Mouse (Mus musculus): ENCODE measurements around the gene Tmem163. TPM values are rescaled to one million over a fixed set of nuclear protein-coding genes. Genes with fewer than 3 reads are reported as not detected.

The Tmem163 gene
- polyA plus RNA-seq, 2 experiments from 2014 or later = not detected

DNA sequence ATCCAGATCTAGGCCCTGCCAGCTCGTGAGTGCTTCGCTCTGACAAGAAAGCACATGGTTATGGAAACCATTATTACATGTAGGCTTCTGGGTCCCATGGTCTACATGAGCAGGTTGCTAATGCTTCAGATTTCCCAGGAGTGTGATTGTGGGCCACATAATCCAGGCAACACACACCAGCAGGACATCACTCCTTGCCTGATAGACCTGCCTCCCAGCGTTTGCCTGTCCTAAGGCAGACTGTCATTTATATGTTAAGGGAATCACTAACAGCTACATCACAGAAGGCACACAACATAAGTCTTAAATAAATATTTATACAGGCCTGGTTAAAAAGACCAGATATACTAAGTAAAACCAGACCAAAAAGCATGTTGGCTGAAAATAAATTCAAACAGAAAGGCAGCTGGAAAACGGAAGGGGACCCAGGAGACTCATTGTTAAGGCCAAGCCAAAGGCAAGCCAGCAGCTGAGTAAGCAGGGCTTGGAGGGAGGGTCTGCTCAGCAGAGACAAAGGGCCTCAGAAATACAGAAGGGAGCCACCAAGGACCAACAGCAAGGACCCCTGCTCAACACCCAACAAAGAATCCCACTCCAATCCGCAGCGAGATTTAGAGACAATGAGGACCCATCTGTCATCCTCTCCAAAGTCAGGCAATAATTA, 123.4 kb downstream of the Tmem163 start:
- ATAC-seq = no peak

DNA sequence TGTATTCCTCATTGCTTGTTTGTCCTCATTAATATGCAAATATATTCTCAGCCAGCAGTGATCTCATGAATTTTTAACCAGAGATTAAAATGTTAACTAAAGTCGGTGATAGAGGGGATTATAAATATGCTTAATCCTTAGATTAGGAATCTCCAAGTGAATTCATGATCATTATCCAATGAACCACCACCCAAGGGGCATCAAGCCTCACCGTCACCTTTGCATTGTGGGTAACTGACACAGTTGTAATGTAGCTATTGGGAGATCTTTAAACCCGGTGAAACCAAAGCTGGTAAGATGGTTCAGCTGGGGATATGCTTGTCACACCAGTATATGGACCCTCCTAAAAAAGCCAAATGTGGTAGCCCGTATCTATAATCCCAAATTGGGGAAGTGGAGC, 131.3 kb downstream of the Tmem163 start:
- no peak for ATAC-seq

DNA sequence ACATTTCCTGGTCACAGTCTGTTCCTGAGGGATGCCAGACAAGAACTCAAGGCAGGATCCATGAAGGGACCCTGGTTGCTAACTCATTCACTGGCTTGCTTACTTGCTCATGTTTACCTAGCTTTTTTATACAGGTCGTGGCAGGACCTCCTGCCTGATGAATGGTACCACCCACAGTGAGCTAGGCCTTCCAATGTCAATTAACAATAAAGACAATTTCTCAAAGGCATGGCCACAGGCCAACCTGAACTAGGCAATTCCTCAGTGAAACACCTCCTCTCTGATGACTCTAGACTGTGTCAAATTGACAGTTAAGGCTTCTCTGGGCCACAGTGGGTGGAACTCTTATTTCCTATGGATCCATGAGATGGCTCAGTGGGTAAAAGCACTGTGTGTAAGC, 136.6 kb downstream of the Tmem163 start:
- ATAC-seq = no peak

DNA sequence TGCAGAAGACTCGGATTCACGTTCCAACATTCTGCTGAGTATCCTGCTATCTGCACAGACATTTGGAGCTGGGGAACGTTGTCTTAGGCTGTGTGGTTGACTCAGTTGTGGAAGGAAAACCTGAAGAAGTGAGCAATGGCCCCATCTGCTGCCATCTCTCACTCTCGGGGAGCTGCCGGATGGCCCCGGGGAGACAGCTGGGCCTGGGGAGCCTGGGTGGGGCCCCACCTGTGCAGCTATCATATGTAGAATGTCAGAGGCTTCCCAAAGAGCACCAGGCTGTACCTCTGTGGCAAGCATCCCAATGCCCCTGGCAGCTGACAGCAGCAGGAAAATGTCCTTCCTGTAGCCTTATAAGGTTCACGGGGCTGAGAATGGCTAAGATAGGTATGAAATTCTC, 137.4 kb downstream of the Tmem163 start:
- no peak for ATAC-seq

DNA sequence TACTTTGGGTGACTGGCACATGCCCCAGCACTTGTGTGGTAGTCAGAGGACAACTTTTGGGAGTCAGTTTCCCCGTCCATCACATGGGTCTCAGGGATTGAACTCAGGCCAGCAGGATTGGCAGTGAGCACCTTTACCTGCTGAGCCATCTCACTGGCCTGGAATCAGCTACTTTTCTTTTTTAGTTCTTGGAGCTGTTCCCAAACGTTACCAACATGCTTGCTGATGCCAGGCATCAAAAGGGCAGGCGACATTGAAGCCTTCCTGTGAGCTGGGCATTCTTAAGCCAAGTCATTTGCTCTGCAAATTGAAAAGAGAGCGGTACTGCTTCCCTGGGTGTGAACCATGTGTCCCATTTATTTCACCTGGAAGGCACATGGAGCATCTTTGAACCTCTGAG, 137.8 kb downstream of the Tmem163 start:
- ATAC-seq = no peak

DNA sequence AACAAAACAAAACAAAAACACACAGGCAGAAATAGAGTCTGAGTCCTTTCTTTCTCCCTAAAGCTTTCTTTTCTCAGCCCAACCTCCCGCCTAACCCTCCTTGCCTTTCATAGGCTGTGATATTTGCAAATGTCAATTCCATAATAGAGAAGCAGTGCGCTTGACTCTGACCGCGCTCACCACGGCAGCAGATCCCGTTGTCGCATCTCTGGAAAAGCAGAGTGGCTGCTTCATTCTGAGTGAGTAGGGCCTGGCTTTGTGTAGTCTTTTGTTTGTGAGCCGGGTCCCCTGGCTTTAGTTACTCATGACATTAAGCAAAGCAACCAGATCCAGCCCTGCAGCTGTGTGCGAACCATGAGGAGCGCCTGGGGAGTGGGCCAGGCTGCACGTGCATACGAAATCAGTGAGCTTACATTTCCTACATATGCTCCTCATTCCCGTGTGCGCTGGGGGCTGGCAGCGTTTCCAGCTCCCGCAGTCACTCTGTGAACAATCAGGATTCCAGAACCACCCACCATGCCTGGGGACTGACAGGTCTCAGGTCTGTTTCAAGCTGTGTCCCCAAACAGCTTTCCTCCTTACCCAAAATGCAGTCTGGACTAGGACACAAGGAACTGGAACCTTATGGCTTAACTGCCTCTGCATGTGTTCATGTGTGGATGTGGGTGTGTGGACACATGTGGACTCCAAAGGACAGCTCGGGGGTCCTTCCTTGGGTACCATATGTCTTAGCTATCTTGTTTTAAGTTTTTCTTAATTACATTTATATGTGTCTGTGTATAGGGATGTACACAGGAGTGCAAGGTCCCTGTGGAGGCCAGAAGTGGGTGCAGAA, 141.9 kb downstream of the Tmem163 start:
- no peak for ATAC-seq

DNA sequence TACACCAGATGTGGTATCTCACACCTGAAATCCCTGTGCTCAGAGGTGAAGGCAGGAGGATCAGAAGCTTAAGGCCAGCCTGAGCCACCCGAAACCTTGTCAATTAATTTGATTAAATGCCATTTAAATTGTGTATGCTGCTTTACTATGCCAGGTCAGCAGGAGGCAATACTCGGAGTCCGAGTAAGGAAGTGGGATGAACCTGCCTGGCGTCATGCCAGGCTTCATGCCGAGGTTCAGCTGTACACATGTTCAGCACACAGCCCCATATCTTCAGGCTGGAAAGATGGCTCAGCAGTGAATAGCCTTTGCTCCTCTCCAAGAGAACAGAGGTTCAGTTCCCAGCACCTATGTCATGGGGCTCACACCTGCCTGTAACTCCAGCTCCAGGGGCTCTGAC, 142.9 kb downstream of the Tmem163 start:
- no peak for ATAC-seq

DNA sequence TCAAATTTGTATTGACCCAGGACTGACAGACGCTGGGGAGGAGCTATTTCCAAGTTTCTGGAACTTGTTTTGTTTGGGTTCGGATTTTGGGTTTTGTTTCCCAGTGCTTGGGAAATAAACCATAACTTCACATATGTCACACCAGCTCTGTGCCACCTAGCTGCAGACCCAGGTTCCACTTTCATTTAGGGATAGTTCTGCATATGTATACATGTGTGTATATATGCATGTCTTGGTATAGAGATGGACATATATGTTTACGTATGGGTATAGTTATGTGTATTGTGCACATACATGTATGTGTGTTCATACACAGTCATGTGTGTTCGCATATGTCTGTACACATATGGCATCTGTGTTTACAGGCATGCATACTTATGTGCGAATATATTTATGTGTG, 147.6 kb downstream of the Tmem163 start:
- no peak for ATAC-seq

DNA sequence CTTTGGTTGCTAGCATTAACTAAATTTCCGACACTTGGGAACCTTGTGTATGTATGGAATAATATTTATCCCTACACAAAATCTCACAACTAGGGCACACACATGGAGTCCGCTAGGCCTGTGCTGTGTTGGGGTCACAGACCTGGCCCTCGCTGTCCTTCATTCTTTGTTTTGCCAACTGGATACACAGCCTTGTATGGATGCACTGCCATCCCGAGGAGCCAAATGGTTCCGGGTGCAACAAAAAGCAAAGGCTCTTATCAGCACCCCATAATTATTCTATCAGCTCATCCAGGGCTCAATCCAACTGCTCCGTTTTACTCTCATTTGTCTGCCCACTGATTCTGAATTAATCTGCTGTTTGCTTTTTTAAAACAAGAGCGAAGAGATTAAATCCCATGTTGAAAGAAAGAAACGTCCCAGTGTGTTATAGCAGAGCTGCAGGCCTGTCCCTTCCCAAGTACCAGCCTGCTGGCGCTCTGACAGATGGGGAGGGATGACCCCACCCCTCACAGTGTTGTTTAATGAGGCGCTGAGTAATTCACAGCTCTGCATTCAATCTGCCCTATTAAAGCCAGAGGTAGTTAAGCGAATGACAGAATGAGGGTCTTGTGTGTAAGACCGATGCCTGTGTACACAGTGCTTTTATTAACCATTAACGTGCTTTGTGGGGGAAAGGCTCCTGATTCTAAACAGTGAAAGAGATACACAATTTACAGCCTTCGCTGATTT, 148.3 kb downstream of the Tmem163 start:
- ATAC-seq = no peak

DNA sequence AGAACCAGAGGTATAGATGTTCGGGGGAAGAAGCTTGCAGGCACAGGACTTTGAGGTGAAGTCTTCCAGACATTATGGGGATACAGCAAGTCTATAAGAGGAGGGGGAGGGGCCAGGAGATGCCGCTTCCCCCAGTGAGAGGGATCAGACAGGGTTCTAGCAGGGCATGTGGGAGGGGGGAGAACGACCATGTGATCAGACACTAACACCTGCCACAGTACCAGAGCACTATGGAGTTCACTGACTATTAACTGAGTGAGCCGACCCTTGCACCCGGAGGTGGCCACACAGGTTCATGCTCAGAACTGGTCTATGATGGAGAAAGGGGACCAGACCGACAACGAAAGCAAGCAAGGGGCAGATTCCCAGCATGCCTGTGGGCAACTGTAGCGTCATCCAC, 156.0 kb downstream of the Tmem163 start:
- no peak for ATAC-seq

DNA sequence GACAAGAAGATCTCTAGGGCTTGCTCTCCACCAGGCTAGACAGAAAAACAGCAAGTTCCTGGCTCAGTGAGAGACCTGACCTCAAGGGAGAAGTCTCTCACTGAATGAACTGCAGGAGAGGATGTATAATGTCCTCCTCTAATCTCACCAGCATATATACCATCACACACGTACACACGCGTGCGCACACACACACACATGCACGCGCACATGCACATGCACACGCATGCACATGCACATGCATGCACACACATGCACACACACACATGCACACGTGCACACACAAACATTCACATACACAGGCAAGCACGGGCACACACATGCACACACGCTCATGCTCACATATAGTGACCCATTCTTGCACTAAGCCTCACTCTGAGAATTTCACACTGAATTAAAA, 164.5 kb downstream of the Tmem163 start:
- ATAC-seq = no peak

DNA sequence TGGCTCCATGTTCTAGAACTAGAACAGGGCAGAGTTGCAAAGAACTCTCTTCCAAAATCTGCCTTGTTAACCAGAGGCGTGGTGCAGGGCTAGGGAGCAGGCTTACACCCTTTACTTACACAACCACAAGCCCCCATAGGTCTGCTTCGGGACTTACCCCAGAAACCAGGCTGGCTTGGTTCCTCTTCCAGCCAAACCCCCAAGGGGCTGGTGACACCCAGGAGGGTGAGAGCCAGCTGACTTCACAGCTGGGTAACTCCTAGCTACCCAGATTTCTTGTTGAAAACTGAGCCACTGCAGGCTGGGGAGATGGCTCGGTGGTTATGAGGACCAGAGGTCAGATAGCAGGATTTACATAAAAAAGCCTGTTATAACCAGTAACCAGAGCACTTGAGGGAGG, 164.9 kb downstream of the Tmem163 start:
- no peak for ATAC-seq

DNA sequence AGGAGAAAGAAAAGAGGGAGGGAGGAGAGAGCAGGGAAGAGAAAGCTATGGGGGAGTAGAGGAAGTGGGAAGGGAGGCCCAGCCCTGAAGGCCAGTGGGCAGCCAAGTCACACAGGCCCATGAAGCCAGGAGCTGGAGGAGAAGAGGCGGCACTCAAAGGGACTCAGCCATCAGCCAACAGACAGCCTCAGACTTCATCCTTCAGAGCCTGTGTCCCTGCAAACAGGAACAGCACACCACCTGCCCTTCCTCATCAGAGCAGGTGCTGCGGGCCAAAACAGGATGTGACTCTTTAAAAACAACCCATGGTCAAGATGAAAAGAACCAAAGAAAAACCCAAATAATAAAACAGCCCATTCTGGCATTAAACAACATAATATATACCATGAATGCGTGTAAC, 165.7 kb downstream of the Tmem163 start:
- no peak for ATAC-seq

DNA sequence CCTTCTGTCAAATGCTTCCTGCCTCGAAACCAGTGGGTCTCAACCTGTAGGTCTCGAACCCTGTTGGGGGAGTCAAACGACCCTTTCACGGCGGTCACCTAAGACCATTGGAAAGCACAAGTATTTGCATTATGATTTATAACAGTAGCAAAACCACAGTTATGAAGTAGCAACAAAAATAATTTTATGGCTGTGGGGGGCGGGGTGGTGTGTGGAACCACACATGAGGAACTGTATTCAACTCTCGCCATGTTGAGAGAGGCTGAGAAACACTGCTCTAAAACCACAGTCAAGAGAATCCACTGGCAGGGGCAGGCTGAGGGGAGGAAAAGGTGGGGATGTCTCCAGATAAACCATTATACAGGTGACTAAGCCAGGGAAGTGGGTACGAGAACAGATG, 166.2 kb downstream of the Tmem163 start:
- ATAC-seq = no peak

DNA sequence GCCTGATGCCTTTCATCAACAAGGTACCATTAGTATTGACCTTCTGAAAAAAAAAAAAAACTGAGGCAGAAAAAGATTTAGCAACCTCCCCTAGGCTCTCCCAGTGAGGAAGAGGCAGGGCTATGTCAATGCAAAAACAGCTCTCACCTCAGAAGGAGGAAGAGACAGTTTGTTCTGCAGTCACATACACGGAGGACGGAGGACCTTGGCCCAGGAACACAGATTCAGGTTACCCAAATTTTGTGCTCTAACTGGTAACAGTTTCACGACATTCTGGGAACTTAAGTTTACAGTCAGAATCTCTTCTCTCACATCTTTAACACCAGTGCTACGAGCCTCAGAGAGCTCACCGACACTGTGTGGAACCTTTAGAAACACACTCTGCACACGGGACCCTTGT, 166.6 kb downstream of the Tmem163 start:
- no peak for ATAC-seq

DNA sequence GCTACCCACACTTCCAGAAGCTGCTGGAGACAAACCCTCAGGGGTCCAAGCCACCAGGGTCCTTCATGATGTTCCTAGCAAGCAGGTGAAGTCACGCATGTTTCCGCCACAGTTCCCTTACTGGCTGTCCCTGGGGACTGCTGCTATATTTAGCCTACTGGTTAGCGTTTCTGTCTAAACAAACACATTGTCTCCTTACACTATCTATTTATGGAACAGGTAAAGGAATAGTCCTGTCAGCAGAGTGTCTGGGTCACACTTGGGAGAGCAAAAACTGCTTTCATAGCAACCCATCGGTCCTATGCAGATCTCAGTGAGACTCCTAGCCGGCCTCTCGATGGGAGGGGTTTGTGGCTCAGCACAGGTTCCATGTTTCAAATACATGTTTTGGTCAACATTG, 168.0 kb downstream of the Tmem163 start:
- ATAC-seq = no peak

DNA sequence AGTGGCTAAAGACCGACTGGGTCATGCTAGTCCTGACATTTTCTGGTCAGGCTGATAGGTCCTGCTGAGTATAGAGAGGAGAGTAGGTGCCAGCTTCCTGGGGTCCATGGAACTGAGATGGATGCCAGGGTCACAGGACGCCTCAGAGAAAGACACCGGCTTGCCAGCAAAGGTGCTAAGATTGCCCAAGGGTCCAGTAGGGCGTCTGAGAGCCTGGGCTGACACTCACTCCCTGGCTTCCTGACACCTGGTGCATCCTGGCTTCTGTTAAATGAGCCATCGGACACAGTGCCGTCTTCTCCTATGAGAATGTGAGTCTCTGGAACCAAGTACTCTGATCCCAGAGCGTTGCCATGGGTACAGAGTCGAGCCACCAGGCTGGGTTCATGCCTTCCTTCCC, 170.4 kb downstream of the Tmem163 start:
- no peak for ATAC-seq

DNA sequence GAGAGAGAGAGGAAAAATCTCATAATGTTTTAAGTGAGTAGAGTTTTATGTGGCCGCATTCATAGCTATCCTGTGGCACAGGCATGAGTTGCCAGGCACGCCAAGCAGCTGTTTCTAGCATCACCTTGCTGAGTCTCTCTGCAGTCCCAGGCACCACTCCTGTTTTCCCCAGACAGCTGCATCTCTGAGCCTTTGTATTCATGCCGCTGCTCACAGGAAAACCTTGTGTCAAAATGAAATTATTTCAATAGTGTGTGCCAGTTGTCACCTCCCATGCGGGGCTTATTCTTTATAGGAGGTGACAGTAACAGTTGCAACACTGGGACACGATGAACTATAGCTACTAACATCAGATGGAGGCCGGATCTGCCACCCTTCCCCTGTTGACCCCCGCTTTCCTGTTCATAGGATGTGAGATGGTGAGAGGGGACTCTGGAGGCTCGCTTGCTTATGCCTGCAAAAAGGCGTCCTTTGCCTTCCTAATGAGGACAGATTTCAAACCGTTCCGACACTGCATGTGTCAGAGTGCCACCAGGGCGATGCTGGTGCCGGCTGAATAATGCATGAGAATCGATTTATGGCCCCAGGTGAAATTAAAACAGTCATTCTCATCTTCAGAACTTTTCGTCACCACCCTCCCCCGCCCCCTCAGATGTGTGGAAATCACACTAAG, 171.1 kb downstream of the Tmem163 start:
- ATAC-seq = no peak

DNA sequence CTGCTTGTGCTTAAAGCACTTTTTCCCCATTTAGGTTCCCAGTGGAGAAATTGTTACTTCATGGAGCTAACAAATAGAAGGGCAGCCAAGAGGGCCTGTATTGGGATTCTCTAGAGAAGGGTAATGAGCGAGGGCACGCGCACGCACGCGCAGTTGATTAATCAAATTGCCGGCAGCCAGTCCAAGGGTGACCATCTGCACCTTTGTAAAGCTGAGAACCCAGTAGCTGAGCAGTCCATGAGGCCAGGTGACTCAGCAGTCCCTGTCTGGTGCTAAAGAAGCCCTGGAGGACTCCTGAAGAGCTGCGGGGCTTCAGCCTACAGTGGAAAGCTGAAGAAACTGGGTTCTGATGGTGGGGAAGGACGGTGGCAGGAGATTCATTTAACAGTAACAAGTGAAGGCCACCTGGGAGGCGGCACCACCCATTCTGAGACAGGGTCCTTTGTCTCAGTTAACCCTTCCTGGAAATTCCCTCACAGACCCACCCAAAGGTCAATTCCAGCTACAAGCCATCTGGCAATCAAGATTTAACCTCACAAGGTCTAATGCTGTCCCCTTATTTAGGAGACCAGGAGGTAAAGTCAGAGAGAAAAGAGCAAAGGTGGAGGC, 172.2 kb downstream of the Tmem163 start:
- no peak for ATAC-seq

DNA sequence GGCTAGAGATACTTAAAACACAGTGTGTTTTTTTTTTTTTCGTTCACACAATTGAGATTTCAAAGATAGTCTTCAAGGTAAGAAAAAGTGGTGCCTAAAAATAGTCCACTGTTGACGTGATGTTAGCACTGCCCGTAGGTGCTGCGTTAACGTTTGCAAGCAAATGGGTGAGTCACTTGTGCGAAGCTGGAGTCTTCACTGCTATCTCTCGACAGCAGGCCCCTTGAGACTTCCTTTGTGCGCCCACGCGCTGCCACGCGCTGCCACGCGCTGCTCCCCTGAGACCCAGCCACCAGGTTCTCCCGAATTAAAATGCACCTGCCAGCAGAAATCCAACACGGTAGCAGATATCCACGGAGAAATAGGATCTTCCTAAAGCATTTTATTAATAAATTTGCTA, 178.6 kb downstream of the Tmem163 start:
- ATAC-seq = no peak

DNA sequence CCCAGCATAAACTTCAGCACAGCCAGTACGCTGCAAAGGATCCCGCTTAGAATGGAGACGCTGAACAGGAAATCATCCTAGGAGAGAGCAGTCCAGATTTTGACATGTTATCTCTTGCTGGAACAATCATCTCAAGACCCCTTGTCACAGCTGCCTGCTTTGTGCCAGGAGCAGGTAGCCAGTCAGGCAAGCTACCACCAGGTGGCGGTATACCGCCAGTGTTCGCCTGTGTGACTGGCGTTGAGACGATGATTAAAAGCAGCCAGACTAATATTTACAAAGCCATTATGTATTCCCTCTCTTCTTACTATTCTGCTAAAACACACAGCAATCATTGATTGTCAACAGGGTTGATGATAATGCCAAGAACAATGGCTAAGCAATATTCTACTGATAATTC, 179.1 kb downstream of the Tmem163 start:
- ATAC-seq = peak; percentile 52

DNA sequence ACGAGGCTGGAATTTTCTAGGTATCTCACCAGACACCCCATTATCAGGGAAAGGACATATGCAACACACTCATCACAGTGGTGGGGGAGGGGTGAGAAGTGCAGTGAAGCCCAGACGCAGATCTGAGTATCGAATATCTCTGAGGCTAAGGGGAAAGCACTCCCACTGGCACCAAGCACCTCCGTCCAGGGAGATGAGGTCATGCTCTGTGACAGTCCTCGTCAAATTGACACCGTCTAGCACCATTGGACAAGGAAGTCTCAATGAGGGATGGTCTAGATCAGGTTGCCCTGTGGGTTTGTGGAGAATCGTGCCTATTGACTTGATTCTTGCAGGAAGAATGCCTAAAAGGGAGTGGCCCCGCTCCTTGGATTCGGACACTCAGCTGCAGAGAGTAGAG, 180.6 kb downstream of the Tmem163 start:
- no peak for ATAC-seq

Data from activated CD4-positive, CD25-positive, alpha-beta regulatory T cell, adult 4 months (primary cell).